In genomic region chr4:35060964-35061363, GRCm38 (mm10) we compare ENCODE assay signal across 23 mouse cellular contexts.
DNase-seq lines count a peak whose midpoint lies in the region; ATAC-seq and TF ChIP-seq lines count a peak whose summit lies in the region.
"Had no signal": no experiment of that assay in that cellular context is flagged by ENCODE, and none has a peak within 500 bp of the region (broad histone marks: within the 10 kb centered on the region; RNA-seq: fewer than 3 reads in every experiment).

No protein-coding gene starts in this region.

- no peak overlapping the region for H3K4me2 ChIP-seq in lung, embryonic 14.5 days
- H3K4me2 ChIP-seq in stomach, embryonic 15.5 days = no peak overlapping the region
- H3K4me2 ChIP-seq in stomach, postnatal 0 days (replicated peaks; ENCODE audit: low read depth) = no peak overlapping the region
- H3K4me2 ChIP-seq in CH12.LX (ENCODE audit: insufficient read depth, low read depth, poor library complexity, severe bottlenecking) = peak overlapping the region; percentile 76
- no peak overlapping the region for H3K4me2 ChIP-seq in kidney, embryonic 16.5 days (replicated peaks; ENCODE audit: low read depth, low read length)
- H3K4me2 ChIP-seq: embryonic facial prominence, embryonic 12.5 days; forebrain, embryonic 13.5 days; forebrain, embryonic 15.5 days had no signal

- no peaks in the 10 kb centered on the region for H3K36me3 ChIP-seq in lung, embryonic 14.5 days (ENCODE audit: insufficient read depth)
- H3K36me3 ChIP-seq in stomach, embryonic 15.5 days = no peaks in the 10 kb centered on the region
- H3K36me3 ChIP-seq in stomach, postnatal 0 days (ENCODE audit: control insufficient read depth, insufficient read depth, low read length) = no peaks in the 10 kb centered on the region
- H3K36me3 ChIP-seq in CH12.LX (replicated peaks in 1 of 2; ENCODE audit: control insufficient read depth in 1 of 2, insufficient read depth in 1 of 2, low read length in 1 of 2) = peaks cover 0 to 15% of the 10 kb centered on the region in 2 experiments
- H3K36me3 ChIP-seq in kidney, embryonic 16.5 days (ENCODE audit: insufficient read depth, low read length) = no peaks in the 10 kb centered on the region
- H3K36me3 ChIP-seq: embryonic facial prominence, embryonic 10.5 days; embryonic facial prominence, embryonic 12.5 days; forebrain, embryonic 15.5 days had no signal

- H3K27me3 ChIP-seq in lung, embryonic 14.5 days (ENCODE audit: insufficient read depth, low read length) = no peaks in the 10 kb centered on the region
- no peaks in the 10 kb centered on the region for H3K27me3 ChIP-seq in stomach, embryonic 15.5 days (replicated peaks)
- no peaks in the 10 kb centered on the region for H3K27me3 ChIP-seq in stomach, postnatal 0 days (ENCODE audit: control insufficient read depth, insufficient read depth, low read length)
- H3K27me3 ChIP-seq in CH12.LX (replicated peaks) = no peaks in the 10 kb centered on the region
- H3K27me3 ChIP-seq in kidney, embryonic 16.5 days (ENCODE audit: insufficient read depth, low read length) = no peaks in the 10 kb centered on the region
- H3K27me3 ChIP-seq: embryonic facial prominence, embryonic 12.5 days; forebrain, embryonic 13.5 days; forebrain, embryonic 15.5 days had no signal

- 59% methylated on average over 1 of the region's 1 CpGs for WGBS in lung, embryonic 14.5 days
- WGBS in stomach, embryonic 15.5 days = 59% methylated on average over 1 of the region's 1 CpGs
- WGBS in stomach, postnatal 0 days = 74% methylated on average over 1 of the region's 1 CpGs
- 66% methylated on average over 1 of the region's 1 CpGs for WGBS in kidney, embryonic 16.5 days

- peak; percentile 16 for TF ChIP-seq RAD21 in CH12.LX (IDR thresholded peaks at IDR 0.05; ENCODE audit: low read depth, low read length)

- no peaks in the 10 kb centered on the region for H3K9me3 ChIP-seq in lung, embryonic 14.5 days (ENCODE audit: low read depth, low read length)
- H3K9me3 ChIP-seq in stomach, embryonic 15.5 days = no peaks in the 10 kb centered on the region
- no peaks in the 10 kb centered on the region for H3K9me3 ChIP-seq in stomach, postnatal 0 days (ENCODE audit: control insufficient read depth, low read length)
- peaks cover 3% of the 10 kb centered on the region for H3K9me3 ChIP-seq in CH12.LX (replicated peaks; ENCODE audit: low read length)
- H3K9me3 ChIP-seq in kidney, embryonic 16.5 days (ENCODE audit: low read length) = no peaks in the 10 kb centered on the region
- H3K9me3 ChIP-seq: embryonic facial prominence, embryonic 10.5 days; embryonic facial prominence, embryonic 12.5 days; forebrain, embryonic 13.5 days; forebrain, embryonic 15.5 days had no signal

- no peak for TF ChIP-seq EP300 in stomach, postnatal 0 days (optimal IDR thresholded peaks at IDR 0.05)
- TF ChIP-seq EP300 in CH12.LX (IDR thresholded peaks at IDR 0.05; ENCODE audit: low read length) = peak; percentile 67

- no peak for TF ChIP-seq CTCF in lung, embryonic 14.5 days (IDR thresholded peaks at IDR 0.05; ENCODE audit: low read depth)
- TF ChIP-seq CTCF in stomach, postnatal 0 days (IDR thresholded peaks at IDR 0.05; ENCODE audit: low read depth) = no peak
- 0 out of 4 replicates have a peak, but pooled peaks of 1 of the 2 experiments have one; percentile 6 for TF ChIP-seq CTCF in CH12.LX (conservative IDR thresholded peaks at IDR 0.05 in 1 of 2, IDR thresholded peaks at IDR 0.05 in 1 of 2; ENCODE audit: low read depth in 2 of 2, low read length in 2 of 2)

- no peak for ATAC-seq in lung, embryonic 14.5 days (ENCODE audit: insufficient read depth)
- no peak for ATAC-seq in stomach, embryonic 15.5 days (ENCODE audit: insufficient read depth, low FRiP score, low read depth)
- ATAC-seq in stomach, postnatal 0 days (ENCODE audit: low FRiP score, low TSS enrichment) = no peak
- ATAC-seq in kidney, embryonic 16.5 days (ENCODE audit: low FRiP score, low TSS enrichment) = no peak
- ATAC-seq: activated CD4-positive, CD25-positive, alpha-beta regulatory T cell, adult 4 months; CD4-positive, CD25-positive, alpha-beta regulatory T cell, adult 4 months; forebrain, embryonic 13.5 days; forebrain, embryonic 15.5 days; forebrain, postnatal 0 days had no signal

- in situ Hi-C loops in CH12.LX (cut with MboI; ENCODE audit: low pct_ligation_motif_present, low pct_unique_long_range_greater_than_20kb, low sequenced_read_pairs) = loop anchor here (10.0 kb wide), 1 partner anchor 84 kb away; no protein-coding TSS in a partner anchor

- peaks cover 14% of the 10 kb centered on the region for H3K4me1 ChIP-seq in lung, embryonic 14.5 days (ENCODE audit: insufficient read depth)
- peaks cover 9% of the 10 kb centered on the region; the same call in 1 of the 2 replicates for H3K4me1 ChIP-seq in stomach, embryonic 15.5 days
- no peaks in the 10 kb centered on the region for H3K4me1 ChIP-seq in stomach, postnatal 0 days (replicated peaks; ENCODE audit: control insufficient read depth, insufficient read depth)
- H3K4me1 ChIP-seq in CH12.LX (ENCODE audit: control insufficient read depth in 1 of 2, insufficient read depth in 2 of 2) = peaks cover 5 to 38% of the 10 kb centered on the region in 2 experiments; a peak in 3 of 4 replicates
- H3K4me1 ChIP-seq in kidney, embryonic 16.5 days (ENCODE audit: insufficient read depth, low read length) = peaks cover 10% of the 10 kb centered on the region; the same call in 1 of the 2 replicates
- H3K4me1 ChIP-seq: forebrain, embryonic 15.5 days had no signal

- H3K9ac ChIP-seq in lung, embryonic 14.5 days = no peak overlapping the region
- H3K9ac ChIP-seq in stomach, embryonic 15.5 days = no peak overlapping the region
- H3K9ac ChIP-seq in stomach, postnatal 0 days (ENCODE audit: low read length) = no peak overlapping the region
- peak overlapping the region; percentile 2; the same call in 1 of the 2 replicates for H3K9ac ChIP-seq in CH12.LX (ENCODE audit: insufficient read depth, low read depth)
- no peak overlapping the region for H3K9ac ChIP-seq in kidney, embryonic 16.5 days (replicated peaks; ENCODE audit: low read length)
- H3K9ac ChIP-seq: embryonic facial prominence, embryonic 12.5 days; forebrain, embryonic 13.5 days; forebrain, embryonic 15.5 days; forebrain, postnatal 0 days had no signal

- no peak for DNase-seq in lung, embryonic 14.5 days
- no peak for DNase-seq in lung, postnatal 25 days (ENCODE audit: low spot score)
- no peak for DNase-seq in stomach, postnatal 0 days (ENCODE audit: low spot score)
- peak; percentile 60 for DNase-seq in CH12.LX (ENCODE audit: extremely low read depth)
- DNase-seq in right cerebral cortex, postnatal 14 days = no peak
- DNase-seq: adrenal gland, adult 8-10 months; adrenal gland, postnatal 14 days; adrenal gland, postnatal 36 days; B cell, adult 2 months; cerebellum, adult 11-12 months; cerebellum, adult 2 months; cerebellum, adult 9-10 months; cerebellum, postnatal 10 days; cerebellum, postnatal 25 days; forebrain, postnatal 0 days had no signal

- H3K4me3 ChIP-seq in lung, embryonic 14.5 days (ENCODE audit: low read depth, low read length) = no peak overlapping the region
- H3K4me3 ChIP-seq in stomach, embryonic 15.5 days (replicated peaks) = no peak overlapping the region
- H3K4me3 ChIP-seq in stomach, postnatal 0 days (ENCODE audit: low read depth, low read length) = no peak overlapping the region
- H3K4me3 ChIP-seq in CH12.LX (replicated peaks in 1 of 3; ENCODE audit: low read depth in 2 of 3, low read length in 2 of 3, poor library complexity in 1 of 3) = no peak overlapping the region
- no peak overlapping the region for H3K4me3 ChIP-seq in kidney, embryonic 16.5 days (ENCODE audit: low read length)
- H3K4me3 ChIP-seq: embryonic facial prominence, embryonic 10.5 days; embryonic facial prominence, embryonic 12.5 days; forebrain, embryonic 13.5 days; forebrain, embryonic 15.5 days had no signal

- no peak for TF ChIP-seq POLR2A in CH12.LX (IDR thresholded peaks at IDR 0.05; ENCODE audit: low read depth, low read length)

- dilution Hi-C loops in CH12.LX (cut with MboI; ENCODE audit: extremely low pct_ligation_motif_present, extremely low pct_unique_long_range_greater_than_20kb, low sequenced_read_pairs) = no loop called here

- peak overlapping the region; percentile 1 for H3K27ac ChIP-seq in lung, embryonic 14.5 days (ENCODE audit: low read depth)
- 0 out of 2 replicates have a peak overlapping the region, but pooled peaks have one; percentile 1 for H3K27ac ChIP-seq in stomach, embryonic 15.5 days
- no peak overlapping the region for H3K27ac ChIP-seq in stomach, postnatal 0 days (replicated peaks)
- no peak overlapping the region for H3K27ac ChIP-seq in CH12.LX (ENCODE audit: insufficient read depth, low read depth)
- no peak overlapping the region for H3K27ac ChIP-seq in kidney, embryonic 16.5 days (ENCODE audit: low read length)
- H3K27ac ChIP-seq: embryonic facial prominence, embryonic 10.5 days; embryonic facial prominence, embryonic 12.5 days; forebrain, embryonic 13.5 days; forebrain, embryonic 15.5 days had no signal

- H3K79me2 ChIP-seq in CH12.LX (replicated peaks; ENCODE audit: control insufficient read depth, extremely low read depth, insufficient read depth, poor library complexity, severe bottlenecking) = no peaks in the 10 kb centered on the region

TF ChIP-seq in CH12.LX, 34 proteins besides CTCF, POLR2A, EP300 and RAD21 (continues in another document):
- TF ChIP-seq CHD1 (IDR thresholded peaks at IDR 0.05; ENCODE audit: low read depth, low read length) (no peak), IRF4 (IDR thresholded peaks at IDR 0.05; ENCODE audit: low read depth, low read length) (peak; percentile 42; the same call in 1 of the 2 replicates), KAT2A (IDR thresholded peaks at IDR 0.05; ENCODE audit: insufficient replicate concordance, low read length) (no peak), POLR2AphosphoS2 (IDR thresholded peaks at IDR 0.05; ENCODE audit: low read depth, low read length) (no peak), JUND (conservative IDR thresholded peaks at IDR 0.05; ENCODE audit: low read depth, low read length) (0 out of 2 replicates have a peak, but pooled peaks have one; percentile 10), TCF12 (IDR thresholded peaks at IDR 0.05; ENCODE audit: low read depth, low read length) (no peak), ELF1 (IDR thresholded peaks at IDR 0.05; ENCODE audit: low read depth, low read length) (no peak), PAX5 (IDR thresholded peaks at IDR 0.05; ENCODE audit: low read length) (no peak), MEF2A (IDR thresholded peaks at IDR 0.05; ENCODE audit: borderline replicate concordance, low read depth, low read length) (peak; percentile 14; the same call in 1 of the 2 replicates), ZC3H11A (IDR thresholded peaks at IDR 0.05; ENCODE audit: low read depth, low read length) (no peak), NRF1 (IDR thresholded peaks at IDR 0.05; ENCODE audit: low read depth, low read length) (no peak), USF1 (IDR thresholded peaks at IDR 0.05; ENCODE audit: low read depth, low read length) (no peak), HCFC1 (IDR thresholded peaks at IDR 0.05; ENCODE audit: low read depth, low read length) (no peak), UBTF (IDR thresholded peaks at IDR 0.05; ENCODE audit: low read depth, low read length) (no peak), CHD2 (IDR thresholded peaks at IDR 0.05; ENCODE audit: low read length) (no peak), MAFK (IDR thresholded peaks at IDR 0.05; ENCODE audit: insufficient replicate concordance, low read length) (no peak)

Comparison
In these comparisons a context has a peak if more than half of its experiments do, and no peak if none do; other contexts are left out.
1. H3K27ac ChIP-seq: peak in lung, embryonic 14.5 days (single experiment) and stomach, embryonic 15.5 days (single experiment); none in stomach, postnatal 0 days (single experiment), CH12.LX (single experiment) and kidney, embryonic 16.5 days (single experiment).